Mouse (Mus musculus): Measurements from ENCODE around the gene Agtr1a. TPM values are rescaled to one million over a fixed set of nuclear protein-coding genes. Genes with fewer than 3 reads are reported as not detected.
A peak's percentile ranks its signal among the peaks of the same experiment; 100 is the strongest.

Gene Agtr1a
- total and polyA plus RNA-seq, 2 experiments, result 45.2 to 86.5 TPM

DNA sequence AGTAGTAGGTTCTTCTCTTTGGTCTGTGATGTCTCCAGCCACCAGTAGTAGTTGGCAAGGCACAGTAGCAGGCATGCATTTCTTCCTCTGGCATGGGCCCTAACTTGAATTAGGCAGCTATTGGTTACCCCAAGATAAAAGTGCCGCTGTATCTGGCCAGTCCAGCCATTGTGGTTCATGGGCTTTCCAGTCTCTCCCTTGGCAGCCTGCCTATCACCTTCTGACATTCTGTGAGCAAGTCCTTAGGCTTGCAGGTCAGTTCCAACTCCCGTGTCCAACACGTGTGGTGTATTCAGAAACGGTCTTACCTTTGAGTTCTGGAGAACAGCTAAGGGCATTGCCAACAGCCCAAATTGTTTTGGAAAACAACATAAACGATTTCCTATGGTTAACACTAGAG lies 3.7 kb upstream of the Agtr1a start:
- H3K79me2 ChIP-seq (ENCODE audit: control insufficient read depth, insufficient read depth, low read length), result peaks cover 4% of the 10 kb centered on the region; the same call in 1 of the 2 replicates
- 14% methylated on average over 5 of the region's 5 CpGs for WGBS
- DNase-seq (ENCODE audit: extremely low read depth, low read depth, low spot score), result peak; percentile 100
- H3K27ac ChIP-seq (replicated peaks; ENCODE audit: insufficient read depth, low read depth, low read length), result no peak overlapping the region
- H3K9ac ChIP-seq (ENCODE audit: low read depth, low read length), result no peak overlapping the region
- no peaks in the 10 kb centered on the region for H3K27me3 ChIP-seq (ENCODE audit: control insufficient read depth, insufficient read depth, low read length)
- TF ChIP-seq CTCF (IDR thresholded peaks at IDR 0.05; ENCODE audit: low read depth, low read length) (no peak), POLR2A (IDR thresholded peaks at IDR 0.05; ENCODE audit: extremely low read depth, insufficient read depth, low read length) (no peak)
- peaks cover 2% of the 10 kb centered on the region; the same call in 1 of the 2 replicates for H3K4me1 ChIP-seq (ENCODE audit: control insufficient read depth, insufficient read depth, low read length)
- no peaks in the 10 kb centered on the region for H3K36me3 ChIP-seq (ENCODE audit: control insufficient read depth, insufficient read depth, low read length)
- H3K4me3 ChIP-seq (ENCODE audit: insufficient read depth, low read depth, low read length), result no peak overlapping the region

DNA sequence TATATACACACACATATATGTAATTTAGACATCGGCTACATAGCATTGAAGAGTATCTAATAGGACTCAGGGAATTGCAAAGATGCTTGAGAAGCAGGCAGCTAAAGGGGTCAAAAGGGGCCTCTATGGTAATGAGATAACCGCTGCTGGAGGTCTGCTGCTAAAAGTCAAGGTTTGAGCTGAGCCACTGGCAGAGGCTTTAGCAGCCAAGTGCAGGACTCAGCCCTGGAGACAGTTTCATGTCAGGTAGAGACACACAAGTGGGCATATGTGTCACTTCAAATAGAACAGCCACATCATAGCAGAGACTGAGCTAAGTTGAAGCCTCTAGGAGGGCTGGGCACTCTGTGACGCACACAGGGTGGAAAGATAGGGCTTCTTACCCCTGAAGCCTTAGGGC lies 1.6 kb upstream of the Agtr1a start:
- Histone ChIP-seq H3K27me3 (ENCODE audit: control insufficient read depth, insufficient read depth, low read length) (no peaks in the 10 kb centered on the region), H3K36me3 (ENCODE audit: control insufficient read depth, insufficient read depth, low read length) (no peaks in the 10 kb centered on the region), H3K9ac (ENCODE audit: low read depth, low read length) (no peak overlapping the region), H3K4me1 (ENCODE audit: control insufficient read depth, insufficient read depth, low read length) (peaks cover 2% of the 10 kb centered on the region; the same call in 1 of the 2 replicates), H3K27ac (replicated peaks; ENCODE audit: insufficient read depth, low read depth, low read length) (no peak overlapping the region), H3K79me2 (ENCODE audit: control insufficient read depth, insufficient read depth, low read length) (peaks cover 4% of the 10 kb centered on the region; the same call in 1 of the 2 replicates), H3K4me3 (ENCODE audit: insufficient read depth, low read depth, low read length) (no peak overlapping the region)
- no peak for DNase-seq (ENCODE audit: extremely low read depth, low read depth, low spot score)
- 88% methylated on average over 3 of the region's 3 CpGs for WGBS
- TF ChIP-seq CTCF (IDR thresholded peaks at IDR 0.05; ENCODE audit: low read depth, low read length) (no peak), POLR2A (IDR thresholded peaks at IDR 0.05; ENCODE audit: extremely low read depth, insufficient read depth, low read length) (no peak)

DNA sequence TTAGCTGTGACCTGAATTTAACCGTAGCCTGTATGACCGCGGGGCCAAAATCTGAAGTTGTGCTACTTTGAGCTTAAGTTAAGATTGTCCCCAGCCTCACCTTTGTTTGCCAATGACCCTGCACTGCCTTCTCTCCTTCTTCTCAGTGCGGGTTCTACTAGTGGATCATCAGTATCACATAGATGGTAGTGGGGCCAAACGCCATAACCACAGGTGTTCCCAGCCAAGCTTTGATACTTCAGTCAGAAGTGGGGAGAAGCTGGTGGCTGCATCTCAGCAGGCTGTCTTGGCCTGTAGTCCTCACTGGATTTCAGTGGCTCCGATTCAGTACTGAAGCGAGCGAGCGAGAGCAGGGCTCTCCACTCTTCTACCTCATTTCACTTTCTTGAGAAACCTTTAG lies 672 bp downstream of the Agtr1a start:
- Histone ChIP-seq H3K79me2 (ENCODE audit: control insufficient read depth, insufficient read depth, low read length) (peaks cover 7% of the 10 kb centered on the region), H3K9ac (ENCODE audit: low read depth, low read length) (peak overlapping the region; percentile 90), H3K36me3 (ENCODE audit: control insufficient read depth, insufficient read depth, low read length) (no peaks in the 10 kb centered on the region), H3K27me3 (ENCODE audit: control insufficient read depth, insufficient read depth, low read length) (no peaks in the 10 kb centered on the region), H3K27ac (replicated peaks; ENCODE audit: insufficient read depth, low read depth, low read length) (peak overlapping the region; percentile 87), H3K4me3 (ENCODE audit: insufficient read depth, low read depth, low read length) (peak overlapping the region; percentile 95), H3K4me1 (ENCODE audit: control insufficient read depth, insufficient read depth, low read length) (peaks cover 8% of the 10 kb centered on the region)
- peak; percentile 67 for DNase-seq (ENCODE audit: extremely low read depth, low read depth, low spot score)
- 6% methylated on average over 9 of the region's 9 CpGs for WGBS
- TF ChIP-seq CTCF (IDR thresholded peaks at IDR 0.05; ENCODE audit: low read depth, low read length), result no peak
- TF ChIP-seq POLR2A (IDR thresholded peaks at IDR 0.05; ENCODE audit: extremely low read depth, insufficient read depth, low read length), result no peak

DNA sequence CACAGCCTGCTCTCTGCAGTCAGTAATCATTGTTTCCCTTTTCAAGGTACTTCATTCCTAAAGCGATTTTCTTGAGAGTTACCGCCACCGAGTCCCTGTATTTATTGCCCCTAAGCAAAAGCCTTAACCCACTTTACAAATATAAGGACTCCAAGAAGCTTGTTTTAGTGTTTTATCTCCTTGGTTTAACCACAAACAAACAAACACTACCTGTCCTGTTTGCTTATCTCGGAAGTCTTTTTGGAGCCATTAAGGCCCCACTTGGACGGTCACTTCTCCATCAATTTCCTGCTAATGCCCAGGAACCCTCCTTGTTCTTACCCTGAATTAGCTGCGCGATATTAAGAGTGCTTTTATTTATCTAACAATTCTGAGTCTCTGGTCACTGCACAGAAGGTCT lies 1.4 kb downstream of the Agtr1a start:
- no peak for TF ChIP-seq POLR2A (IDR thresholded peaks at IDR 0.05; ENCODE audit: extremely low read depth, insufficient read depth, low read length)
- peak overlapping the region; percentile 95 for H3K4me3 ChIP-seq (ENCODE audit: insufficient read depth, low read depth, low read length)
- no peaks in the 10 kb centered on the region for H3K27me3 ChIP-seq (ENCODE audit: control insufficient read depth, insufficient read depth, low read length)
- H3K36me3 ChIP-seq (ENCODE audit: control insufficient read depth, insufficient read depth, low read length), result no peaks in the 10 kb centered on the region
- peaks cover 12% of the 10 kb centered on the region for H3K4me1 ChIP-seq (ENCODE audit: control insufficient read depth, insufficient read depth, low read length)
- H3K27ac ChIP-seq (replicated peaks; ENCODE audit: insufficient read depth, low read depth, low read length), result peak overlapping the region; percentile 87
- WGBS, result 17% methylated on average over 7 of the region's 7 CpGs
- H3K79me2 ChIP-seq (ENCODE audit: control insufficient read depth, insufficient read depth, low read length), result peaks cover 9% of the 10 kb centered on the region
- peak; percentile 58 for DNase-seq (ENCODE audit: extremely low read depth, low read depth, low spot score)
- H3K9ac ChIP-seq (ENCODE audit: low read depth, low read length), result peak overlapping the region; percentile 60

DNA sequence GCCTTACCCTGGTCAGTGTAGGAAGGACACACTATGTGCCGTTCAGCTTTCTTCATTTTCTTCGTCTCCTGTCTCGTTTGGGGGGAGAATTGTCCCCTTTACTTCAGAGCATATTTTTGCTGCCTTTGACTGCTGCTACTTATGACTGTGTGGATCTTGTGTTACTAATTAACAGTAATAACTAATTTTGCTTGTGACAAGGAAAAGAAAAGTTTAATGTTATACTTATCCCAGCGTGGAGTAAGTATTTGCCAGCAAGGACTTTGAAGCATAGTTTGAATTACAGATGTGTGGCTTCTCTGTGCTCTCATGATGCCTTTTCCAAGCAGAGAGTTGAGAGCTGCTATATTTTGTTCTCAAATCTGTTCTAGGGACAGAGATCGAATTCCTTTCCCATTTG lies 2.3 kb downstream of the Agtr1a start:
- H3K4me1 ChIP-seq (ENCODE audit: control insufficient read depth, insufficient read depth, low read length), result peaks cover 13% of the 10 kb centered on the region
- H3K79me2 ChIP-seq (ENCODE audit: control insufficient read depth, insufficient read depth, low read length), result peaks cover 10% of the 10 kb centered on the region
- H3K27ac ChIP-seq (replicated peaks; ENCODE audit: insufficient read depth, low read depth, low read length), result peak overlapping the region; percentile 89
- WGBS, result 20% methylated on average over 5 of the region's 5 CpGs
- TF ChIP-seq POLR2A (IDR thresholded peaks at IDR 0.05; ENCODE audit: extremely low read depth, insufficient read depth, low read length) (no peak), CTCF (IDR thresholded peaks at IDR 0.05; ENCODE audit: low read depth, low read length) (no peak)
- H3K4me3 ChIP-seq (ENCODE audit: insufficient read depth, low read depth, low read length), result peak overlapping the region; percentile 42
- peak overlapping the region; percentile 70 for H3K9ac ChIP-seq (ENCODE audit: low read depth, low read length)
- H3K27me3 ChIP-seq (ENCODE audit: control insufficient read depth, insufficient read depth, low read length), result no peaks in the 10 kb centered on the region
- peak; percentile 80 for DNase-seq (ENCODE audit: extremely low read depth, low read depth, low spot score)
- 0 out of 2 replicates have a peak, but pooled peaks cover 2% of the 10 kb centered on the region for H3K36me3 ChIP-seq (ENCODE audit: control insufficient read depth, insufficient read depth, low read length)

DNA sequence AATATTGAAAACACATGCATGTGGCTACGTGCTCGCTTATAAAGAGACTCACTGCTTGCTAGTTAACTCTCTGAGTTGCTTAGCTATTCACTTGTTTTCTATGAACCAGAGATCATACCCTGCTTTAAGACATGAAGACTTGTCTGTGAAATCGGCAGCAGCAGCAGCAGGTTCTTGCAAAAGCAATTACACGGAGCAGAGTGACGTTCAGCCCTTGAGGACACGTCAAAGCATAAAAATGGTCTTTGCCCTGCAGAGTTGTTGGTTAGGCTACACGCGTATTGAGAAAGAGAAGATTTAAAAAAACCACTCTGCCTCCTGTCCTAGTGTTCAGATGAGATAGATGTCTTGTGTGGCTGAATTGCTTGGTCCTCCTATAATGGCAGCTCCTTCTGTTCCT lies 3.7 kb downstream of the Agtr1a start:
- no peak for TF ChIP-seq CTCF (IDR thresholded peaks at IDR 0.05; ENCODE audit: low read depth, low read length)
- 22% methylated on average over 8 of the region's 8 CpGs for WGBS
- Histone ChIP-seq H3K9ac (ENCODE audit: low read depth, low read length) (no peak overlapping the region), H3K27ac (replicated peaks; ENCODE audit: insufficient read depth, low read depth, low read length) (peak overlapping the region; percentile 73), H3K4me3 (ENCODE audit: insufficient read depth, low read depth, low read length) (peak overlapping the region; percentile 29; the same call in 1 of the 2 replicates), H3K27me3 (ENCODE audit: control insufficient read depth, insufficient read depth, low read length) (no peaks in the 10 kb centered on the region), H3K36me3 (ENCODE audit: control insufficient read depth, insufficient read depth, low read length) (0 out of 2 replicates have a peak, but pooled peaks cover 4% of the 10 kb centered on the region), H3K79me2 (ENCODE audit: control insufficient read depth, insufficient read depth, low read length) (peaks cover 10% of the 10 kb centered on the region), H3K4me1 (ENCODE audit: control insufficient read depth, insufficient read depth, low read length) (peaks cover 13% of the 10 kb centered on the region)
- DNase-seq (ENCODE audit: extremely low read depth, low read depth, low spot score), result peak; percentile 95
